Mouse (Mus musculus): Measurements from ENCODE around the gene Top2b. TPM values are rescaled to one million over a fixed set of nuclear protein-coding genes. Genes with fewer than 3 reads are reported as not detected.

Top2b gene
- polyA plus RNA-seq, 1 experiment from 2014 or later: 161 TPM

DNA sequence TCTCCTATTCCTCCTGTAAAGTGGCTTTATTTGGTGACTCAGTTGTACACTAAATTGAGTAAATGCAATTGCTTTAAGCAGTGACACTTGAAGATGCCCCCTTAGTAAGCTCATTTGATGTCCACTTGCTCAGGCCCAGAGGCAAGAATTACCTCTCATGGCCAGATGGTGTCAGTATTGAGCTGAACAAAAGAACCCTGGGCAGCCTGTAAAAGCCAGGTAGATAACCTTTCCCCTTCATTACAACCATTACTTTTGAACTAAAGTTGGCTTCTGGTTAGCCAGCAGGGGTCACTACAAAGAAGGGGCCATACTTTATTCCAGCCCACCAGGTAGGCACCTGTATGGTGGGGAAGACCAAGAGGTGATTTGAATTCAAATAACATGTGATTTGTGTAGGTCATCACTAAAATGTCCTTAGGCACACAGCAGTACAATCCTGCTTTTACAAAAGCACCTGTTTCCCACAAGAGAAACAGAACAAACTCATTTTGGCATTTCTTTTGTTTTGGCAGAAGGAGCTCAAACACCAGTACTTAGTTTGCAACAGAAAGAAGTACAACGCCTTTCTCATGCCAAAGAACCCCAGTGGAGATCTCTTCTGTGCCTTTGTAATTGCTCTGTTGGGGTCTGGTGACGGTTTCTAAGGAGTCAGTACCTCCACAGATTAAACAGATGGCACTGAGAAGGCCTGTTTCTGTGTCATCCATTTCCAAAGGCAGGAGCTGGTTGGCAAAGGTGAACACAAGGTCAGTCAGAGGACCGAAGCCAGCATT is 69.6 kb downstream of the Top2b start:
- ATAC-seq (ENCODE audit: insufficient read depth, low FRiP score, low TSS enrichment) (no peak; the same call in 1 of the 2 replicates), DNase-seq (ENCODE audit: low spot score) (peak; percentile 52)
- Histone ChIP-seq H3K9ac (ENCODE audit: low read length) (no peak overlapping the region), H3K4me1 (ENCODE audit: control insufficient read depth, insufficient read depth, low read length) (no peaks in the 10 kb centered on the region), H3K27me3 (ENCODE audit: control insufficient read depth, insufficient read depth, low read length) (no peaks in the 10 kb centered on the region), H3K27ac (ENCODE audit: low read depth, low read length) (no peak overlapping the region), H3K4me2 (ENCODE audit: low read depth) (no peak overlapping the region), H3K36me3 (ENCODE audit: control insufficient read depth, insufficient read depth, low read length) (peaks cover 5% of the 10 kb centered on the region), H3K9me3 (ENCODE audit: control insufficient read depth, low read length) (no peaks in the 10 kb centered on the region), H3K4me3 (ENCODE audit: low read depth, low read length) (no peak overlapping the region)
- 53% methylated on average over 3 of the region's 3 CpGs for WGBS

DNA sequence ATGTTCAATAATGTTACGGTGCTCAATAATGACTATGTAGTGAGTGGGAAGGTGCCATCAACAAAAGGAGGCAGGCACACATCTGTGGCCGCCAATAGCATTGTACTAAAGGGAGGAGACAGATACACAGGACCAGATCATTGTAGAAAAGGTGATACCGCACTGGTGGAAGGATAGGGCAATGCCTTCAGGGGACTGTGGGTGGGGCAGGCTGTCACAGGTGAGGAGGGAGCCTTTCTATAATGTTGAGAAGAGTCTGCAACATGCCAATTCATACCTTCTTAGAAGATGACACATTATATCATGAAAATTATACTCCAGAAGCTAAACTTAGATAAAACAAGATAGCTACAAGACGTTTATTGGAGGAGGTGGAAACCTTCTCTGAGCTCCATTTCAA is 72.4 kb downstream of the Top2b start:
- Histone ChIP-seq H3K4me1 (ENCODE audit: control insufficient read depth, insufficient read depth, low read length) (no peaks in the 10 kb centered on the region), H3K4me2 (ENCODE audit: low read depth) (no peak overlapping the region), H3K27me3 (ENCODE audit: control insufficient read depth, insufficient read depth, low read length) (no peaks in the 10 kb centered on the region), H3K27ac (ENCODE audit: low read depth, low read length) (no peak overlapping the region), H3K9me3 (ENCODE audit: control insufficient read depth, low read length) (no peaks in the 10 kb centered on the region), H3K36me3 (ENCODE audit: control insufficient read depth, insufficient read depth, low read length) (peaks cover 8% of the 10 kb centered on the region), H3K9ac (ENCODE audit: low read length) (no peak overlapping the region), H3K4me3 (ENCODE audit: low read depth, low read length) (no peak overlapping the region)
- DNase-seq (ENCODE audit: low spot score) (no peak), ATAC-seq (ENCODE audit: insufficient read depth, low FRiP score, low TSS enrichment) (no peak)
- 95% methylated on average over 4 of the region's 4 CpGs for WGBS

DNA sequence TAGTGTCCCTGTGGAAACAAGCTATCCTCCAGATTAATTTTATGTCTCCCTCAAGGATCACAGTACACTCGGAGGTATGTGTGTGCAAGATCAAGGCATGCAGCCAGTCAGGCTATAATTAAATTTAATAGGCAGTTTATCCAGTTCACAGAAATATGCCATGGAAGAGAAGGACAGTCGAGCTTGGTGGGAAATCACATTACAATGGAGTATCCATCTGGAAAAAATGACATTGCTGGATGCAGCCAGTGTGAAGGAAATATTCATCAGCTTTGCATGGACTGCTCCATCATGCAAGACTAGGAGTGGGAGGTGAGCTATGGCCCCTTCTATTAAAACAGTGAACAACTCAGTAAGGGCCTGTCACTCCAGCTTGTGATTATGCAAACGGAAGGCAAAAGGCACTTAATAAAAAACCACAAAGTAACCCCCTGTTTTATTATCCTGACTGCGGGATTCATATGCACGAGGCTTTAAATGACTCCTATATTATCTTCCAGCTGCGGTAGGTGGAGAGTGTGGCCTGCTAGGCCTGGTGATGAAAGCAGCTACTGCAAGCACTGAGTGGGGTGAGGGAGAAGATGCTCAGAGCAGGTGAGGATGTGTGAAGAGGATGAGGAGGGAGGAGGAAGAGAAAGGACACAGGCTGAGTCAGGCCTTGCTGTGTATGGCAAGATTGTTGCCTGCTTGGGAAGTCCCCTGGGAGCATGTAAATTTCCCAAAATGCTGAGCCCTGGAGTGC is 74.6 kb downstream of the Top2b start:
- DNase-seq (ENCODE audit: low spot score) (no peak), ATAC-seq (ENCODE audit: insufficient read depth, low FRiP score, low TSS enrichment) (peak; percentile 46; the same call in 1 of the 2 replicates)
- no peaks in the 10 kb centered on the region for H3K27me3 ChIP-seq (ENCODE audit: control insufficient read depth, insufficient read depth, low read length)
- H3K9ac ChIP-seq (ENCODE audit: low read length): no peak overlapping the region
- H3K4me1 ChIP-seq (ENCODE audit: control insufficient read depth, insufficient read depth, low read length): no peaks in the 10 kb centered on the region
- H3K9me3 ChIP-seq (ENCODE audit: control insufficient read depth, low read length): no peaks in the 10 kb centered on the region
- H3K36me3 ChIP-seq (ENCODE audit: control insufficient read depth, insufficient read depth, low read length): peaks cover 6% of the 10 kb centered on the region; the same call in 1 of the 2 replicates
- no peak overlapping the region for H3K4me3 ChIP-seq (ENCODE audit: low read depth, low read length)
- no peak overlapping the region for H3K4me2 ChIP-seq (ENCODE audit: low read depth)
- WGBS: 70% methylated on average over 6 of the region's 6 CpGs
- H3K27ac ChIP-seq (ENCODE audit: low read depth, low read length): no peak overlapping the region

DNA sequence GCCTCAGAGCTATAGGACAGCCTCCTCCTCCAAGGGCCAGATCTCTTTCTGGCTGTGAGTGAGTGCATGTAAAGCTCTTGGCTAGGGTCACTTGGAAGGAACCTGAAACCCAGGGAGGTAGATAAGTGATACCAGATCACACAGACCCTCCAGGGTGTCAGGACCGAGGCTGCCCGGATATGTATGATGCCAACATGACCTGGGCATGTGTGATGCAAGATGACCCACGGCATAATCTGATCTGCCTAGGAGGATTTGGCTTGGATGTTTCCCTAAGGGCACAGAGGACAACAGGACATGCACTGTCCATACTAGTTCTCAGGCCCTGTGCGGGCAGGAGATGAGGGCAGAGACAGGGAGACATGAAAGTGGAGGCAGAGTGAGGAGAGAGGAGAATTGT is 79.9 kb downstream of the Top2b start:
- Histone ChIP-seq H3K9me3 (ENCODE audit: control insufficient read depth, low read length) (no peaks in the 10 kb centered on the region), H3K4me1 (ENCODE audit: control insufficient read depth, insufficient read depth, low read length) (no peaks in the 10 kb centered on the region), H3K36me3 (ENCODE audit: control insufficient read depth, insufficient read depth, low read length) (peaks cover 4% of the 10 kb centered on the region; the same call in 1 of the 2 replicates), H3K4me3 (ENCODE audit: low read depth, low read length) (no peak overlapping the region), H3K27ac (ENCODE audit: low read depth, low read length) (no peak overlapping the region), H3K9ac (ENCODE audit: low read length) (no peak overlapping the region), H3K27me3 (ENCODE audit: control insufficient read depth, insufficient read depth, low read length) (no peaks in the 10 kb centered on the region), H3K4me2 (ENCODE audit: low read depth) (no peak overlapping the region)
- DNase-seq (ENCODE audit: low spot score) (no peak), ATAC-seq (ENCODE audit: insufficient read depth, low FRiP score, low TSS enrichment) (no peak)
- 84% methylated on average over 4 of the region's 4 CpGs for WGBS

DNA sequence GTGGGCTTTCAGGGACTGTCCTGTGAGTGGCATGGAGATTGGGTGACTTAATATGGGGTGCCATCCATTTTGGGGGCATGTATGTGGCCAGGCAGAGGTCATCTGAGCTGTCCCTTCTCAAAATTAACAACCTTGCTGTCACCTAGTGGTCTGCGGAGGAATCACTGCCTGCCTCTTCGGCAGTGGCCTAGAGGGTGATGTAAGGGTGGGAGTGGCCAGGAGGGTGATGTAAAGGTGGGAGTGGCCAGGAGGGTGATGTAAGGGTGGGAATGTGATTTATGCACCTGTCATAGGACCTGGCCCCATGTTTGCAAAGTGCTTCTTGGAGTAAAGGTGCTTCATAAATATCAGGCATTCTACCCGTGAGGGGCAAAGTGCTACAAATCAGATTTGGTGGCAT is 82.6 kb downstream of the Top2b start:
- Histone ChIP-seq H3K4me2 (ENCODE audit: low read depth) (no peak overlapping the region), H3K9ac (ENCODE audit: low read length) (no peak overlapping the region), H3K27me3 (ENCODE audit: control insufficient read depth, insufficient read depth, low read length) (no peaks in the 10 kb centered on the region), H3K4me3 (ENCODE audit: low read depth, low read length) (no peak overlapping the region), H3K9me3 (ENCODE audit: control insufficient read depth, low read length) (no peaks in the 10 kb centered on the region), H3K36me3 (ENCODE audit: control insufficient read depth, insufficient read depth, low read length) (no peaks in the 10 kb centered on the region), H3K27ac (ENCODE audit: low read depth, low read length) (no peak overlapping the region), H3K4me1 (ENCODE audit: control insufficient read depth, insufficient read depth, low read length) (no peaks in the 10 kb centered on the region)
- peak; percentile 54 for DNase-seq (ENCODE audit: low spot score)
- 38% methylated on average over 3 of the region's 3 CpGs for WGBS
- peak; percentile 82 for ATAC-seq (ENCODE audit: insufficient read depth, low FRiP score, low TSS enrichment)

DNA sequence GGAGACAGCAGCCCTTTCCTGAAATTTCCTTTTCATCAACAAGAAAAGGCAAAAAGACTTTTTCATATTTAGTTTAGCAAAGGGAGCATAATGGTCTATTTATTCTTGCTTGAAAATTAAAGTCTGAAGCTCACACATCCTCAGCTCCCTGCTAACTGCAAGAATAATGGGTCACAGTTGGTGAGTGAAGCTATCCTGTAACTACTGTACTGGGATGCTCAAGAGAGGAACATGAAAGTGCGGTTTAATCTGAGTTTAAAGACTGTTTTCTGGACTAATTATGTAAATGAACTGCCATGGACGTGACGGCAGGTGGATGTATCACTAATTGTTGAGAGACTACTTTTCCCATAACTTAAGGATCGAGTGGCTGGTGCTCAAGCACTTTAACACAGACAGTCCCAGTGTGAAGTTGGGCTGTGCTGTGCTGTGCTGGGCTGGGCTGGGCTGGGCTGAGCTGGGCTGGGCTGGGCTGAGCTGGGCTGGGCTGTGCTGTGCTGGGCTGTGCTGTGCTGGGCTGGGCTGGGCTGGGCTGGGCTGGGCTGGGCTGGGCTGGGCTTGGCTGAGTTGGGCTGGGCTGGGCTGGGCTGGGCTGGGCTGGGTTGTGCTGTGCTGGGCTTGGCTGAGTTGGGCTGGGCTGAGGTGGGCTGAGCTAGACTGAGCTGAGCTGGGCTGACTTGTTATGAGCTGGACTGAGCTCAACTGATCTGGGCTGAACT is 83.4 kb downstream of the Top2b start:
- H3K4me3 ChIP-seq (ENCODE audit: low read depth, low read length): no peak overlapping the region
- H3K9ac ChIP-seq (ENCODE audit: low read length): no peak overlapping the region
- no peaks in the 10 kb centered on the region for H3K27me3 ChIP-seq (ENCODE audit: control insufficient read depth, insufficient read depth, low read length)
- no peaks in the 10 kb centered on the region for H3K36me3 ChIP-seq (ENCODE audit: control insufficient read depth, insufficient read depth, low read length)
- H3K4me1 ChIP-seq (ENCODE audit: control insufficient read depth, insufficient read depth, low read length): no peaks in the 10 kb centered on the region
- 57% methylated on average over 4 of the region's 4 CpGs for WGBS
- DNase-seq (ENCODE audit: low spot score) (no peak), ATAC-seq (ENCODE audit: insufficient read depth, low FRiP score, low TSS enrichment) (peak; percentile 36; the same call in 1 of the 2 replicates)
- no peak overlapping the region for H3K4me2 ChIP-seq (ENCODE audit: low read depth)
- H3K27ac ChIP-seq (ENCODE audit: low read depth, low read length): 0 out of 2 replicates have a peak overlapping the region, but pooled peaks have one; percentile 14
- no peaks in the 10 kb centered on the region for H3K9me3 ChIP-seq (ENCODE audit: control insufficient read depth, low read length)

DNA sequence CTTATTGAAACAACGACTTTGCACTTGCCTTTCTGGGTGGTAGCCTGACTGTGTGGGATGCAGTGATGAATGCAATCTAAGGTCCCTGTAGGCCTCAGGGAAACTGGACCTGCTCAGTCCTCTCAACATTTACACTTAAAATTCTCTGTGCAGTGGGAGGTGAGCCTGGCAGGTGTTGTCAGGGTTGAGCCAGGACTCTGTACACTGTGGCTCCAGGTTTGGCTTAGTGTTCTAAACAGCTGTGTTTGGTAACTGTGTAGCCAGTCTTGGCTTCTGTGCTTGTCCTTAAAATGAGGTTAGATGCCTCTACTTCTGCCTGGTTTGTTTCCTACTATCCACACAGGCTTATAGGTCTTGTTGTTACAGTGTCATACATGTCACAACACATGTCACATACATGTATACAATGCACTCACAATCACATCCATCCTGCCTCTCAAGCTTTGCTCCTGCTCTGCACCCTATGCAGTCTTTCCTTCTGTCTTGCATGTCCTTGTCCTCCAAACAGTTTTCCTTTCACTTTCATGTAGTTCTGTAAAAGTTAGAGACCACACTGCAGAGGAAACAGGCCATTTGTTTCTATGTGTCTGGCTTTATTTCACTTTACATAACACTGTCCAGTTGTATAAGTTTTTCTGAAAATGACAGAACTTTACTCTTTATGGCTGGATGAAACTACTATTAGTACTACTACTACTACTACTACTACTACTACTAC is 113.8 kb downstream of the Top2b start:
- H3K9ac ChIP-seq (ENCODE audit: low read length): no peak overlapping the region
- no peaks in the 10 kb centered on the region for H3K27me3 ChIP-seq (ENCODE audit: control insufficient read depth, insufficient read depth, low read length)
- no peak overlapping the region for H3K27ac ChIP-seq (ENCODE audit: low read depth, low read length)
- H3K4me3 ChIP-seq (ENCODE audit: low read depth, low read length): no peak overlapping the region
- no peaks in the 10 kb centered on the region for H3K36me3 ChIP-seq (ENCODE audit: control insufficient read depth, insufficient read depth, low read length)
- no peaks in the 10 kb centered on the region for H3K9me3 ChIP-seq (ENCODE audit: control insufficient read depth, low read length)
- no peak for ATAC-seq (ENCODE audit: insufficient read depth, low FRiP score, low TSS enrichment)
- no peaks in the 10 kb centered on the region for H3K4me1 ChIP-seq (ENCODE audit: control insufficient read depth, insufficient read depth, low read length)
- DNase-seq (ENCODE audit: low spot score): no peak
- no peak overlapping the region for H3K4me2 ChIP-seq (ENCODE audit: low read depth)
- WGBS: 87% methylated on average over 1 of the region's 1 CpGs

DNA sequence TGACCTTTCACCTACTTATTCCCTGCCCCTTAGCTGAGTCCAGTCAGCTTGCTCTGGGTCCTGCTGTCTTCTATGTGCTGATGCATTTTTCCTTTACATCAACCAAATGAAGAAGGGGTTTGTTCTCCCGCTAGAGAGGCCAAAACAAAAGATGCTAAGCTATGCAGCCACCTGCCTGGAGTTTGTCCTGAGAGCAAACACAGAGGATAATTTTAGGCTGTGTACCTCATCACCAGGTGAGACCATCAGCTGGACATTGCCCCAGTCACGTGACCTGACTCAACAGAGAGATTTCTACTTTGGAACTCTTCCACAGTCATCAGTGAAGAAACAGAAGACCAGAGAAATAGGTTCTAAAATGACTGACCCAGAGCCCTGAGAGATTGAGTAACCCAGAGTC is 114.5 kb downstream of the Top2b start:
- no peaks in the 10 kb centered on the region for H3K4me1 ChIP-seq (ENCODE audit: control insufficient read depth, insufficient read depth, low read length)
- no peak overlapping the region for H3K27ac ChIP-seq (ENCODE audit: low read depth, low read length)
- no peaks in the 10 kb centered on the region for H3K9me3 ChIP-seq (ENCODE audit: control insufficient read depth, low read length)
- no peak for ATAC-seq (ENCODE audit: insufficient read depth, low FRiP score, low TSS enrichment)
- DNase-seq (ENCODE audit: low spot score): no peak
- 82% methylated on average over 2 of the region's 2 CpGs for WGBS
- no peak overlapping the region for H3K9ac ChIP-seq (ENCODE audit: low read length)
- no peak overlapping the region for H3K4me2 ChIP-seq (ENCODE audit: low read depth)
- H3K27me3 ChIP-seq (ENCODE audit: control insufficient read depth, insufficient read depth, low read length): no peaks in the 10 kb centered on the region
- H3K36me3 ChIP-seq (ENCODE audit: control insufficient read depth, insufficient read depth, low read length): no peaks in the 10 kb centered on the region
- no peak overlapping the region for H3K4me3 ChIP-seq (ENCODE audit: low read depth, low read length)

Data from neural tube, embryonic 11.5 days (tissue).